Mouse (Mus musculus): ENCODE results near the gene Ccr7. TPM values are rescaled to one million over a fixed set of nuclear protein-coding genes. Genes with fewer than 3 reads are reported as not detected.

Ccr7 gene
- polyA plus RNA-seq, 1 experiment from 2014 or later, result 1.3 TPM

DNA sequence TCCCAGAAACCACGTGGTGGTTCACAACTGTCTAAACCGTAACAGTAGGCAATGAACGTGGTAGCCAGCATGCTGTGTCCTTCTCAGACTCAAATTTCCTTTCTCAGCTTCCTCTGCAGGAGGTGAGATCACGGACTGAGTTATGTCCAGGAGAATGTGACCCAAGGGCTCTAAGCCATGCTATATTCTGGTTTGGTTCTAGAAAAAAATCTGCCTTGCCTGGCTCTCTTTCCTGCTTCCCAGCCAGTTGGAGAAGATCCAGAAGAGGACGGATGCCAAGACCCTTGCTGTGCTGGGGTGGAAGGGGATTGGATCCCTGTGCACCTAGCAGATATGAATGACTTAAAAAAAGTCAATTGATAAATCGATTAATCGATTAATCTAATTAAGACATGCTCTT lies 55.4 kb downstream of the Ccr7 start:
- WGBS, result 88% methylated on average over 7 of the region's 7 CpGs
- H3K4me3 ChIP-seq, result no peak overlapping the region
- H3K27me3 ChIP-seq (ENCODE audit: low read depth, poor library complexity, severe bottlenecking), result no peaks in the 10 kb centered on the region
- H3K27ac ChIP-seq, result peak overlapping the region; percentile 89
- no peak for DNase-seq (ENCODE audit: low spot score)
- peaks cover 68% of the 10 kb centered on the region for H3K4me1 ChIP-seq
- H3K36me3 ChIP-seq, result peaks cover 3% of the 10 kb centered on the region; the same call in 1 of the 2 replicates
- H3K9me3 ChIP-seq (replicated peaks), result 0 out of 2 replicates have a peak, but pooled peaks cover 3% of the 10 kb centered on the region

DNA sequence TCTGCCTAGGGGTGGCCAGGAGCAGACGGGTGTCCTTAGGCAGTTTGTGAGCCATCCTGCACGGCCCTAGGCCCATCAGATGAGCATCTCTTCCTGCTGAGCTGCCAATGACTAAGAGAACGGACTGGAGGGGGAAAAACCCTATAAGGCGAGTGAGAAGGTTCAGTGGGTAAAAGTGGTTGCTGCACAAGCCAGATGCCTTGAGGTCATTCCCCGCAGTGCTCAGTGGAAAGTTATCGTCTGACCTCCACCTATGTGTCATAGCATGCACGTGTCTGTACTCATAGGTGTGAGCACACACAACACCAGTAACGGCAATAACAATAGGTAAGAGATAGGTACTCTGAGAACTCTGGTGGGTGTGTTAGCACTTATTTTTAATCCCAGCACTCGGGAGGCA lies 56.0 kb downstream of the Ccr7 start:
- H3K9me3 ChIP-seq (replicated peaks), result 0 out of 2 replicates have a peak, but pooled peaks cover 3% of the 10 kb centered on the region
- H3K4me3 ChIP-seq, result no peak overlapping the region
- H3K27ac ChIP-seq, result peak overlapping the region; percentile 89
- H3K27me3 ChIP-seq (ENCODE audit: low read depth, poor library complexity, severe bottlenecking), result no peaks in the 10 kb centered on the region
- 93% methylated on average over 9 of the region's 9 CpGs for WGBS
- H3K4me1 ChIP-seq, result peaks cover 68% of the 10 kb centered on the region
- peaks cover 3% of the 10 kb centered on the region; the same call in 1 of the 2 replicates for H3K36me3 ChIP-seq
- DNase-seq (ENCODE audit: low spot score), result no peak

DNA sequence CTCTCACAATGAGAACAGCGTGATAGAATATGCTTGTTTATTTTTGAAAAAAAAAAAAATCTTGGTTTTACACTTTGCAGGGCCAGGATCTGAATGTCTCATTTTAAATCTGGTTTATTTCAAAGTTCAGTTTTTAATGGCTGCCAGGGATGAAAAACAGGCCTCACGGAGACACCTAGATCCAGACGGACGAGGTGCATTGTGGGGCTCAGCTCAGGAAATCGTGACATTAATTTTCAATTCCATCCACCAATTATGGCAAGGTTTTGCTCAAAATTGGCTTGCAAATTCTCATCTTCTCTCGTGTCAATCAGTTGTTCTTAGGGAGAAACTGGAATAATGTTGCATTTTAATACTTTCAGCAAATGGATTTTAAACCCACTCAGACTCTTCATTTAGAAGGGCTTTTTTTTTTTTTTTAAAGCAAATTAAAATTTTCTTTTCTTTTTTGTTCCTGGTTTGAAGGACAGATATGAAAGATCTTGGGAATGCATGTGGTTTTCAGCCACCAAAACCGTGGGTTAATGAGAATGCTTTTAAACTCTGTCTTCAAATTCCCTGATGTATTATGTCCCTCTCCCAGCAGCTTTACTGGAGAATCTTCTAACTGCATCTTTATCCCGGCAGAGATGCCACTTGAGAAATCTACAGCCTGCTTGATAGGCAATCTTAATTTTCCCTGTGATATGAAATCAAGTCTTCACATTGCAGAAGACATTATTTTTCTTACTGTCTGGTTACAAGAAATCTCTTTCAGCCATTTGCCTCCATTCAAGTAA lies 57.7 kb downstream of the Ccr7 start:
- H3K4me3 ChIP-seq, result no peak overlapping the region
- no peak for DNase-seq (ENCODE audit: low spot score)
- WGBS, result 48% methylated on average over 8 of the region's 8 CpGs
- H3K4me1 ChIP-seq, result peaks cover 72% of the 10 kb centered on the region
- H3K27ac ChIP-seq, result peak overlapping the region; percentile 89
- H3K36me3 ChIP-seq, result peaks cover 3% of the 10 kb centered on the region; the same call in 1 of the 2 replicates
- H3K27me3 ChIP-seq (ENCODE audit: low read depth, poor library complexity, severe bottlenecking), result no peaks in the 10 kb centered on the region
- 0 out of 2 replicates have a peak, but pooled peaks cover 3% of the 10 kb centered on the region for H3K9me3 ChIP-seq (replicated peaks)

DNA sequence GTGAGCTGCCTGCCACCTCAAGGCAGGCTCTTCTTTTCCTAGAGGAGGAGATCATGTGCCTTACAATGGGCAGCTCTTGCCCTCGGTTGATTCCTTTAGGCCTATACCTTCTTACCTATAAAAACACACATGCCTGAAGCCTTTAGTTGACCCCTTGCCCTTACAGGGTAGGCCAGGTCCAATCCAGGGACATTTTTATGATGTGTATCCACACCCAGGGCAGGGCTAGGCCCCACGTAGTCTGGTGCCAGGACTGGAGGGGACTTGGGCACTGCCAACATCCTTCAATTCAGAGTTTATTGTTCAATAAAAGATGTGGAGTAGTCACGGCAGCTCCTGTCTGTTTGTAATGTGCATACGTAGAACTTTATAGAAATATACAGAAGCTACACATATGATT lies 58.5 kb downstream of the Ccr7 start:
- peaks cover 77% of the 10 kb centered on the region for H3K4me1 ChIP-seq
- H3K4me3 ChIP-seq, result no peak overlapping the region
- WGBS, result 52% methylated on average over 4 of the region's 4 CpGs
- 0 out of 2 replicates have a peak, but pooled peaks cover 3% of the 10 kb centered on the region for H3K9me3 ChIP-seq (replicated peaks)
- no peak for DNase-seq (ENCODE audit: low spot score)
- H3K36me3 ChIP-seq, result peaks cover 3% of the 10 kb centered on the region; the same call in 1 of the 2 replicates
- H3K27me3 ChIP-seq (ENCODE audit: low read depth, poor library complexity, severe bottlenecking), result no peaks in the 10 kb centered on the region
- peak overlapping the region; percentile 89 for H3K27ac ChIP-seq

DNA sequence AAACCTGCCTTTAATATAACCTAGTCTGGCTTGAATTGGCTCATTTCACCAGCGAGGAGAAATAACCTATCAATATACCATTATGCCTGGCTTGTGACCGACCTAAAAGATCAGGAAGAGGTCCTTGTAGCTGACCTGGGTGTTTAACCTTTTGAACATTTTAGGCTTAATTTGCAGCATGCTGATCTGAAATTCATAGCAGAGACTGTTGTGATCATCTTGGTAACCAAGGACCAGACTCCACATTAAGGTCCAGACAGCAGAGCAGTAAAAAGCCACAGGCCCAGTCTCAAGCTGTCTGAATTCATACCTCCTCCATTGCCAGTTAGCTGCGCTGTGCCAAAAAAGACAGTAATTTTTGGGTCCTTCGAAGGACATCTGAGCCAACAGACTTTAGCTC lies 59.1 kb downstream of the Ccr7 start:
- Histone ChIP-seq H3K27ac (peak overlapping the region; percentile 89), H3K4me3 (no peak overlapping the region), H3K4me1 (peaks cover 75% of the 10 kb centered on the region), H3K36me3 (peaks cover 3% of the 10 kb centered on the region; the same call in 1 of the 2 replicates), H3K27me3 (ENCODE audit: low read depth, poor library complexity, severe bottlenecking) (no peaks in the 10 kb centered on the region), H3K9me3 (replicated peaks) (0 out of 2 replicates have a peak, but pooled peaks cover 3% of the 10 kb centered on the region)
- no peak for DNase-seq (ENCODE audit: low spot score)
- 44% methylated on average over 4 of the region's 4 CpGs for WGBS

DNA sequence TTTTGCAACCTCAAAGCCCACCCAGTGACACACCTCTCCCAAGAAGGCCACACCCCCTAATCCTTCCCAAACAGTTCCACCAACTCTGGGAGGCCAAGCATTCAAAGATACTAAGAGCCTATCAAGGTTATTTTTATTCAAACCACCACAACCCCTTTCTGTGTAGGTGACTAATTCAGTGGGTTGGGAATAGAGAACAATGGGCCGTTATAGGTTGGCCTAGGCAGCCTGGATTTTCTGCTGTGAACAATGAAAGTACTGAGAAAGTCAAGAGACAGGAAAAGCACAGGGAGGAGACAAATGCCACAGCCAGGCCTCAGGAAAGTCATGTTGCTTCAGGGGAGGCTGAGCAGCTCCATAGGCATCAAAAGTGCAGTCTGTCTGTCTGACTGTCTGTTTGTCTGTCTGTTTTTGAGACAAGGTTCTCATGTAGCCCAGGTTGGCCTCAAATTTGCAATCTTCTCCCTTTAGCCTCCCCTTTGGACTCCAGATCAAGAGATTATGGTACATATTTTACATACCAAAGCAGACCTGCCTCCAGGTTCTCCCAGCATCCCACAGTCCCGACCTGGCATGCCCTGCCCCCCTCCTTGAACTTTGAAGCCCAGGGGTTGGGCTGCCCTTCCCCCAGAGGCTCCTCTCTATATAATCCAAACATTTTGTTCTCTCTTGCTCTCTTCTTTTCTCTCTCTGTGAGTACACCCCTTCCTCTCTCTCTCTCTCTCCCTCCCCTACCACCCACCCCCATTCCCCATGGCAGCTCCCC lies 59.8 kb downstream of the Ccr7 start:
- Histone ChIP-seq H3K9me3 (replicated peaks) (0 out of 2 replicates have a peak, but pooled peaks cover 3% of the 10 kb centered on the region), H3K36me3 (peaks cover 3% of the 10 kb centered on the region; the same call in 1 of the 2 replicates), H3K4me1 (peaks cover 70% of the 10 kb centered on the region), H3K27ac (peak overlapping the region; percentile 89), H3K4me3 (no peak overlapping the region), H3K27me3 (ENCODE audit: low read depth, poor library complexity, severe bottlenecking) (no peaks in the 10 kb centered on the region)
- 58% methylated on average over 2 of the region's 2 CpGs for WGBS
- no peak for DNase-seq (ENCODE audit: low spot score)

Other genes with a start within 250 kb of the Ccr7 start
- 69.9 and 79.5 TPM in 2 replicates for gene Cdc6, start 247.3 kb downstream of the Ccr7 start, polyA plus RNA-seq (2016; fragmentation: Nextera tagmentation; extraction: Ambion mirVana)
- gene Rara, start 227.3 kb downstream of the Ccr7 start, polyA plus RNA-seq (2016; fragmentation: Nextera tagmentation; extraction: Ambion mirVana), result 38.4 and 43.7 TPM in 2 replicates
- 0.24 and 0.29 TPM in 2 replicates for gene Gjd3, start 172.1 kb downstream of the Ccr7 start, polyA plus RNA-seq (2016; fragmentation: Nextera tagmentation; extraction: Ambion mirVana)
- gene Top2a, start 130.9 kb downstream of the Ccr7 start, polyA plus RNA-seq (2016; fragmentation: Nextera tagmentation; extraction: Ambion mirVana), result 291 and 354 TPM in 2 replicates
- gene Igfbp4, start 113.8 kb downstream of the Ccr7 start, polyA plus RNA-seq (2016; fragmentation: Nextera tagmentation; extraction: Ambion mirVana), result 899 and 1,008 TPM in 2 replicates
- gene Tns4, start 65.8 kb downstream of the Ccr7 start, polyA plus RNA-seq (2016; fragmentation: Nextera tagmentation; extraction: Ambion mirVana), result 0.74 and 1.4 TPM in 2 replicates
- gene Smarce1, start 75.9 kb upstream of the Ccr7 start, polyA plus RNA-seq (2016; fragmentation: Nextera tagmentation; extraction: Ambion mirVana), result 352 and 394 TPM in 2 replicates
- 0.20 and 0.25 TPM in 2 replicates for gene Krt222, start 89.0 kb upstream of the Ccr7 start, polyA plus RNA-seq (2016; fragmentation: Nextera tagmentation; extraction: Ambion mirVana)
- gene Krt24, start 130.2 kb upstream of the Ccr7 start, polyA plus RNA-seq (2016; fragmentation: Nextera tagmentation; extraction: Ambion mirVana), result 0.23 TPM in 1 of 2 replicates, not detected in the other
- not detected in 2 replicates for gene Krt25, start 167.9 kb upstream of the Ccr7 start, polyA plus RNA-seq (2016; fragmentation: Nextera tagmentation; extraction: Ambion mirVana)
- not detected in 2 replicates for gene Krt26, start 182.9 kb upstream of the Ccr7 start, polyA plus RNA-seq (2016; fragmentation: Nextera tagmentation; extraction: Ambion mirVana)
- gene Krt27, start 196.0 kb upstream of the Ccr7 start, polyA plus RNA-seq (2016; fragmentation: Nextera tagmentation; extraction: Ambion mirVana), result not detected in 2 replicates
- gene Krt28, start 219.8 kb upstream of the Ccr7 start, polyA plus RNA-seq (2016; fragmentation: Nextera tagmentation; extraction: Ambion mirVana), result 0.11 and 0.20 TPM in 2 replicates
- gene Krt10, start 234.3 kb upstream of the Ccr7 start, polyA plus RNA-seq (2016; fragmentation: Nextera tagmentation; extraction: Ambion mirVana), result 18.7 and 20.5 TPM in 2 replicates

Data from limb, embryonic 10.5 days (tissue).